Mouse (Mus musculus) spleen, adult 2 months (tissue): ENCODE data around the gene Prkce.

ENCODE experiments used
- CTCF ChIP-seq: fragments of 200-500 bp; IDR thresholded peaks from 2 replicates; pipeline ENCODE4 v1.5.1; 2011; ENCODE audit warnings: mild to moderate bottlenecking, inconsistent platforms; ENCODE audit not compliant: insufficient read depth, insufficient read length, insufficient replicate concordance; ENCODE audit errors: extremely low read depth
- POLR2A ChIP-seq: fragments of 200-500 bp; IDR thresholded peaks from 2 replicates; pipeline ENCODE4 v1.6.1; 2011; ENCODE audit warnings: low read depth, low read length, inconsistent platforms

- no peak for TF ChIP-seq CTCF
- no peak for TF ChIP-seq POLR2A
Measured at GRCm38 (mm10) chr17:86441098-86441497, 273.5 kb downstream of the Prkce start.
